Mouse (Mus musculus): Measurements from ENCODE around the gene Acot10. TPM values are rescaled to one million over a fixed set of nuclear protein-coding genes. Genes with fewer than 3 reads are reported as not detected.

Acot10 gene
- polyA plus RNA-seq, 1 experiment from 2014 or later, result 0.16 TPM

Other genes starting within 250 kb of the Acot10 start
- 0.27 and 0.48 TPM in 2 replicates for gene Cdh12, start 217.5 kb downstream of the Acot10 start, polyA plus RNA-seq (2016; fragmentation: Nextera tagmentation; extraction: Ambion mirVana)

Data from midbrain, embryonic 10.5 days (tissue).